Mouse (Mus musculus): ENCODE results near the gene Abracl. TPM values are rescaled to one million over a fixed set of nuclear protein-coding genes. Genes with fewer than 3 reads are reported as not detected.

Gene Abracl
- total and polyA plus RNA-seq, 3 experiments: 100 to 110 TPM; not detected in 1

- Histone ChIP-seq H3K9ac (ENCODE audit: control insufficient read depth, low read depth, low read length, poor library complexity, severe bottlenecking) (no peak overlapping the region), H3K27me3 (ENCODE audit: control insufficient read depth in 1 of 2, insufficient read depth in 2 of 2, low read length in 2 of 2) (no peaks in the 10 kb centered on the region), H3K79me2 (ENCODE audit: control insufficient read depth, insufficient read depth, low read length, poor library complexity) (no peaks in the 10 kb centered on the region), H3K4me1 (ENCODE audit: control insufficient read depth in 1 of 2, insufficient read depth in 2 of 2, low read length in 2 of 2) (no peaks in the 10 kb centered on the region), H3K27ac (ENCODE audit: control insufficient read depth, low read depth, low read length) (no peak overlapping the region), H3K4me3 (ENCODE audit: control insufficient read depth in 1 of 2, insufficient read depth in 1 of 2, low read depth in 2 of 2, low read length in 2 of 2) (no peak overlapping the region), H3K9me3 (replicated peaks; ENCODE audit: insufficient read depth, low read length) (no peaks in the 10 kb centered on the region), H3K36me3 (ENCODE audit: control insufficient read depth in 1 of 2, insufficient read depth in 2 of 2, low read length in 2 of 2) (no peaks in the 10 kb centered on the region)
- TF ChIP-seq E2F4 (IDR thresholded peaks at IDR 0.05; ENCODE audit: borderline replicate concordance, low read depth, low read length) (no peak), GATA1 (IDR thresholded peaks at IDR 0.05; ENCODE audit: low read depth, low read length) (no peak), MAX (IDR thresholded peaks at IDR 0.05; ENCODE audit: low read length) (no peak), CHD1 (IDR thresholded peaks at IDR 0.05; ENCODE audit: low read depth, low read length) (no peak), RAD21 (IDR thresholded peaks at IDR 0.05; ENCODE audit: low read depth, low read length) (no peak), NELFE (IDR thresholded peaks at IDR 0.05; ENCODE audit: low read depth, low read length) (no peak), CTCF (IDR thresholded peaks at IDR 0.05 in 2 of 3, conservative IDR thresholded peaks at IDR 0.05 in 1 of 3; ENCODE audit: control insufficient read depth in 1 of 3, insufficient read depth in 1 of 3, low read depth in 2 of 3, low read length in 3 of 3, poor library complexity in 1 of 3, severe bottlenecking in 1 of 3) (no peak), MAZ (IDR thresholded peaks at IDR 0.05; ENCODE audit: low read depth, low read length) (no peak), SIN3A (IDR thresholded peaks at IDR 0.05; ENCODE audit: low read length) (no peak), MYC (IDR thresholded peaks at IDR 0.05; ENCODE audit: low read depth, low read length) (no peak), POLR2AphosphoS5 (IDR thresholded peaks at IDR 0.05; ENCODE audit: borderline replicate concordance, low read depth, low read length) (no peak), JUND (IDR thresholded peaks at IDR 0.05; ENCODE audit: low read depth, low read length) (no peak), TBP (IDR thresholded peaks at IDR 0.05; ENCODE audit: low read depth, low read length) (no peak), GABPA (IDR thresholded peaks at IDR 0.05; ENCODE audit: low read depth, low read length) (no peak), CHD2 (IDR thresholded peaks at IDR 0.05; ENCODE audit: low read length) (no peak), USF2 (IDR thresholded peaks at IDR 0.05; ENCODE audit: borderline replicate concordance in 1 of 2, insufficient read depth in 1 of 2, low read depth in 1 of 2, low read length in 2 of 2) (no peak), MEF2A (IDR thresholded peaks at IDR 0.05; ENCODE audit: extremely low read depth, insufficient replicate concordance, low read depth, low read length, poor library complexity, severe bottlenecking) (no peak), SMC3 (IDR thresholded peaks at IDR 0.05; ENCODE audit: low read depth, low read length) (no peak), NRF1 (IDR thresholded peaks at IDR 0.05; ENCODE audit: insufficient read depth, low read depth, low read length, poor library complexity, severe bottlenecking) (no peak), ZC3H11A (IDR thresholded peaks at IDR 0.05; ENCODE audit: low read depth, low read length) (no peak)
- no peak for DNase-seq (ENCODE audit: low read depth, low spot score)
These were observed 24.5 kb upstream of the Abracl start for GRCm38 (mm10) chr10:18047380-18048146.

GRCm38 (mm10) chr10:18046380-18046779 is 23.3 kb upstream of the Abracl start:
- no peak overlapping the region for H3K4me3 ChIP-seq (ENCODE audit: control insufficient read depth in 1 of 2, insufficient read depth in 1 of 2, low read depth in 2 of 2, low read length in 2 of 2)
- no peaks in the 10 kb centered on the region for H3K36me3 ChIP-seq (ENCODE audit: control insufficient read depth in 1 of 2, insufficient read depth in 2 of 2, low read length in 2 of 2)
- H3K9ac ChIP-seq (ENCODE audit: control insufficient read depth, low read depth, low read length, poor library complexity, severe bottlenecking): no peak overlapping the region
- H3K4me1 ChIP-seq (ENCODE audit: control insufficient read depth in 1 of 2, insufficient read depth in 2 of 2, low read length in 2 of 2): no peaks in the 10 kb centered on the region
- H3K79me2 ChIP-seq (ENCODE audit: control insufficient read depth, insufficient read depth, low read length, poor library complexity): no peaks in the 10 kb centered on the region
- no peak overlapping the region for H3K27ac ChIP-seq (ENCODE audit: control insufficient read depth, low read depth, low read length)
- DNase-seq (ENCODE audit: low read depth, low spot score): no peak
- H3K9me3 ChIP-seq (replicated peaks; ENCODE audit: insufficient read depth, low read length): no peaks in the 10 kb centered on the region
- TF ChIP-seq GABPA (IDR thresholded peaks at IDR 0.05; ENCODE audit: low read depth, low read length) (no peak), BHLHE40 (IDR thresholded peaks at IDR 0.05; ENCODE audit: borderline replicate concordance, low read depth, low read length) (no peak), MYB (IDR thresholded peaks at IDR 0.05; ENCODE audit: low read depth, low read length) (no peak)
- no peaks in the 10 kb centered on the region for H3K27me3 ChIP-seq (ENCODE audit: control insufficient read depth in 1 of 2, insufficient read depth in 2 of 2, low read length in 2 of 2)

Data from MEL (cell line).